Mouse (Mus musculus) layer of hippocampus, postnatal 36 days (tissue): ENCODE measurements around the gene Zfp748. TPM values are rescaled to one million over a fixed set of nuclear protein-coding genes. Genes with fewer than 3 reads are reported as not detected.

Experiments
- DNase-seq, 2 experiments: peaks; one replicate each; pipeline ENCODE4 v3.0.0; 2022
- total RNA-seq, 2 experiments: library from RNA; stranded (reverse); gene quantifications; 2 replicates each; pipeline ENCODE4 v1.2.3; 2021

The Zfp748 gene
- 10 to 100 TPM in 1 of 2 experiments, 1 to 10 TPM in 1; 9.9 to 10.8 TPM for total RNA-seq

- DNase-seq = no peak
Observed at GRCm38 (mm10) chr13:67553730-67554129, at the start of gene Zfp748. TSS of gene Zfp748 (minus strand) at chr13:67553830.

DNA sequence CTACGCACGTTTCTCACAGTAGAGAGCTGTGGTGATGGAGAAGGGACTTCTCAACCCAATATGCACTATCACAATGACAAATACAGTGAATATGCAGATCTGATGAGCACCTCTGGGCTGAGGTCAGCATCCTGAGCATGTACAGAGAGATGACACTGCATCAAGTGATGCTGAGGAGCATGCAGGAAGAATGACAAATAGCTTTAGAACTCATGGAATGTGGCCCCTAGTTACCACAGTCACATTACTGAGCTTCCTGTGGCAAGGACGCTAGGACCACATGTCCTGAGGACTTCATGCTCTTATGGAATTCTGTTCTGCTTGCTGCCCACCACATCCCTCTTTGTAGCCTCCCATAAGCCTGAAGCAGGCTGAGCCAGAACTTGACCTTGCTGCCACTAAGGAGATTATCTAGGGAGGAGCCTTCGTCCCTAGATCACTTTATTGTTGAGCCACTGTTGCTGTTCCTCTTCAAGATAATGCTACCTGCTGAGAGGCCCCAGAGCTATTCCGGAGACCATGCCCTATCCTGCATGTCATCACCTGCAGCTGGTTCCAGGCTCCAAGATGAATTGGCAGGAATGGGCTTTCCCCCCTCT is 19.1 kb upstream of the Zfp748 start:
- no peak for DNase-seq

- peak; percentile 88 to 89 for DNase-seq
Observed at GRCm38 (mm10) chr13:67552505-67553346, 904 bp downstream of the Zfp748 start.

DNA sequence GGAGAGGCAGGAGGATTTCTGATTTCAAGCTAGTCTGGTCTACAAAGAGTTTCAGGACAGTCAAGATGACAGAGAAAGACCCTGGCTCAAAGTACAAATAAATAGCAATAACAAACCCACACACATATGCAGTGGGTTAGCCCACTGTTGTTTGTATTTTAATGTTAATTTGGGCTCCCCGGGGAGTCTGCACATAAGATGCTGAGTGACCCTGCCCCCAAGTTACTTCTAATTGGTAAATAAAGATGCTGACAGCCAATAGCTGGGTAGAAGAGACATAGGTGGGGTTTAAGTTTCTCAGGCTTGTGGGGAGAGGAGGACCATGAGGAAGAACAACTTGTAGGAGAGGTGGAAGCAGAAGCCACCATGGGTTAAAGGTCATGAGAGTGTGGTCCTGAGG is 7.7 kb downstream of the Zfp748 start:
- no peak for DNase-seq

GRCm38 (mm10) chr13:67527049-67527730 is 26.4 kb downstream of the Zfp748 start:
- DNase-seq = no peak

GRCm38 (mm10) chr13:67525753-67526410 is 27.7 kb downstream of the Zfp748 start, which contains the start of the genes Gm26965 and Zfp87:
TSS of gene Gm26965 (minus strand) at chr13:67526151.
TSS of gene Zfp87 (minus strand) at chr13:67526177.
- peak; percentile 93 to 94 for DNase-seq

- no peak for DNase-seq
Observed at GRCm38 (mm10) chr13:67500908-67501307, 52.7 kb downstream of the Zfp748 start.

GRCm38 (mm10) chr13:67500084-67500719 is 53.4 kb downstream of the Zfp748 start, which contains the start of gene Zfp58:
TSS of gene Zfp58 (minus strand) at chr13:67500555.
- DNase-seq = peak; percentile 86 to 88

DNA sequence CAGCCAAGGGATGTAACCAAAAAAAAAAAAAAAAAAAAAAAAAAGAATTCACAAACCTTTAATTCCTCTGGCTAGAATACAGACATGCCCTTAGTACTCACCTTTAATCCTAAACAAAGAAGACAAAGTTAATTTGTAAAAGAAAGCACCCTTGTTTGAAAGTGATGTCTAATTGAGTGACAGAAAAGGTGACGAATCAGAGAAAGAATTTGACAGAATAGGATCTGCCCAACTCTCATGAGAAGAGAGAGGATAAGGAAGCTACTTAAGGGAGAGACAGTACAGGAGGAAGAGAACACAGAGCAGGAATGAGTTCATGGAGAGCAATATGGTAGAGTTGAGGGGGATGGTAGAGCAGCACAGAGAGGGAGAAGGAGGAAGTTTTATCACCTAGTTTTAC is 58.0 kb downstream of the Zfp748 start:
- no peak for DNase-seq

Other genes with a start within 250 kb of the Zfp748 start
- gene Zfp457, start 247.3 kb downstream of the Zfp748 start, total RNA-seq = 1 to 10 TPM; 4.6 to 5.8 TPM
- 1 to 10 TPM; 3.0 to 3.3 TPM for gene Zfp595, start 221.3 kb downstream of the Zfp748 start, total RNA-seq
- gene Gm28044, start 193.3 kb downstream of the Zfp748 start, total RNA-seq = 1 to 10 TPM; 1.9 to 2.4 TPM
- gene Zfp953, start 193.2 kb downstream of the Zfp748 start, total RNA-seq = 1 to 10 TPM in 1 of 2 experiments, under 1 TPM in 1; 1.00 to 1.1 TPM
- gene Gm28041, start 178.1 kb downstream of the Zfp748 start, total RNA-seq = under 1 TPM; 0.50 to 0.56 TPM
- gene Zfp456, start 178.0 kb downstream of the Zfp748 start, total RNA-seq = under 1 TPM; 0.77 to 0.88 TPM
- 1 to 10 TPM; 2.4 TPM for gene Zfp429, start 154.0 kb downstream of the Zfp748 start, total RNA-seq
- 1 to 10 TPM; 2.5 to 2.9 TPM for gene Zfp459, start 132.4 kb downstream of the Zfp748 start, total RNA-seq
- 10 to 100 TPM; 14.3 to 15.7 TPM for gene Zfp874a, start 102.2 kb downstream of the Zfp748 start, total RNA-seq
- 10 to 100 TPM; 18.4 to 20.2 TPM for gene Zfp874b, start 69.6 kb downstream of the Zfp748 start, total RNA-seq
- gene Zfp58, start 53.3 kb downstream of the Zfp748 start, total RNA-seq = 1 to 10 TPM; 8.3 to 8.4 TPM
- 1 to 10 TPM in 1 of 2 experiments, not detected in 1; 1.2 TPM for gene Gm26965, start 27.7 kb downstream of the Zfp748 start, total RNA-seq
- gene Zfp87, start 27.7 kb downstream of the Zfp748 start, total RNA-seq = 10 to 100 TPM; 23.8 to 24.5 TPM
- 10 to 100 TPM in 1 of 2 experiments, 1 to 10 TPM in 1; 8.2 to 10.3 TPM for gene Zfp729b, start 55.9 kb upstream of the Zfp748 start, total RNA-seq
- 1 to 10 TPM in 1 of 2 experiments, under 1 TPM in 1; 0.20 to 1.8 TPM for gene Gm49345, start 83.9 kb upstream of the Zfp748 start, total RNA-seq
- 1 to 10 TPM; 8.9 to 9.0 TPM for gene Zfp729a, start 84.0 kb upstream of the Zfp748 start, total RNA-seq
- 10 to 100 TPM; 23.5 to 28.6 TPM for gene Zfp738, start 133.2 kb upstream of the Zfp748 start, total RNA-seq
- gene Zfp65, start 175.3 kb upstream of the Zfp748 start, total RNA-seq = 10 to 100 TPM; 12.5 to 14.6 TPM
- 1 to 10 TPM; 5.9 to 6.6 TPM for gene Zfp85, start 201.4 kb upstream of the Zfp748 start, total RNA-seq
- 1 to 10 TPM; 4.3 to 5.5 TPM for gene Zfp493, start 225.9 kb upstream of the Zfp748 start, total RNA-seq